Mouse (Mus musculus) hindbrain, embryonic 11.5 days (tissue): ENCODE measurements at regions not wholly inside any gene's neighbourhood (a gene's known extent, or its start where the extent isn't known, plus 50 kb on each side); places are given as distances from the start of the nearest gene placed in this dataset.

ENCODE experiments used
- ATAC-seq: fragments of 200-750 bp; cut with Nextera tagmentation; 2 replicates; pipeline ENCODE4 v1.8.0; 2017; ENCODE audit warnings: mild to moderate bottlenecking, moderate TSS enrichment, moderate library complexity; ENCODE audit not compliant: low FRiP score
- DNase-seq: peaks from one replicate; pipeline ENCODE4 v3.0.0-alpha.2; 2015; ENCODE audit warnings: low spot score
- H3K27ac ChIP-seq: fragments of 300-500 bp; sonication (generic); 2 replicates; pipeline ENCODE4 v1.5.1; 2014; ENCODE audit warnings: mild to moderate bottlenecking, low read depth, low read length
- H3K27me3 ChIP-seq: fragments of 300-500 bp; sonication (generic); 2 replicates; pipeline ENCODE4 v1.6.1; 2014; ENCODE audit warnings: mild to moderate bottlenecking, low read length, moderate library complexity, mixed read lengths; ENCODE audit not compliant: control insufficient read depth, insufficient read depth
- H3K36me3 ChIP-seq: fragments of 300-500 bp; sonication (generic); 2 replicates; pipeline ENCODE4 v1.6.1; 2014; ENCODE audit warnings: mild to moderate bottlenecking, low read length, moderate library complexity, mixed read lengths; ENCODE audit not compliant: control insufficient read depth, insufficient read depth
- H3K4me1 ChIP-seq: fragments of 300-500 bp; sonication (generic); replicated peaks from 2 replicates; pipeline ENCODE4 v1.6.1; 2014; ENCODE audit warnings: low read length, mixed read lengths; ENCODE audit not compliant: control insufficient read depth, insufficient read depth
- H3K4me2 ChIP-seq: fragments of 300-500 bp; sonication (generic); replicated peaks from 2 replicates; pipeline ENCODE4 v1.6.1; 2014; ENCODE audit warnings: mild to moderate bottlenecking, low read depth, low read length
- H3K4me3 ChIP-seq: fragments of 300-500 bp; sonication (generic); 2 replicates; pipeline ENCODE4 v1.5.1; 2014; ENCODE audit warnings: low read depth, low read length
- H3K9ac ChIP-seq: fragments of 300-500 bp; sonication (generic); 2 replicates; pipeline ENCODE4 v1.6.1; 2014; ENCODE audit warnings: low read depth, low read length
- H3K9me3 ChIP-seq: fragments of 300-500 bp; sonication (generic); 2 replicates; pipeline ENCODE4 v1.6.1; 2016; ENCODE audit warnings: low read length; ENCODE audit not compliant: control insufficient read depth
- WGBS: fragments of 180-500 bp; shearing (Covaris S2); extraction: QIAGEN DNeasy Blood & Tissue Kit; methylation state at CpG from one replicate; pipeline ENCODE4 v1.1.7; 2014; 5-methylcytosine and 5-hydroxymethylcytosine counted together

GRCm38 (mm10) chr13:44651259-44652238, 77.7 kb upstream of the Jarid2 start:
- no peaks in the 10 kb centered on the region for H3K9me3 ChIP-seq
- ATAC-seq, result no peak
- DNase-seq, result peak; percentile 31
- H3K4me3 ChIP-seq, result no peak overlapping the region
- H3K27me3 ChIP-seq, result no peaks in the 10 kb centered on the region; the same call in 1 of the 2 replicates
- WGBS, result 9% methylated on average over 22 of the region's 22 CpGs
- 0 out of 2 replicates have a peak, but pooled peaks cover 5% of the 10 kb centered on the region for H3K4me1 ChIP-seq
- H3K36me3 ChIP-seq, result no peaks in the 10 kb centered on the region
- H3K27ac ChIP-seq, result no peak overlapping the region
- H3K4me2 ChIP-seq, result no peak overlapping the region
- no peak overlapping the region for H3K9ac ChIP-seq

DNA sequence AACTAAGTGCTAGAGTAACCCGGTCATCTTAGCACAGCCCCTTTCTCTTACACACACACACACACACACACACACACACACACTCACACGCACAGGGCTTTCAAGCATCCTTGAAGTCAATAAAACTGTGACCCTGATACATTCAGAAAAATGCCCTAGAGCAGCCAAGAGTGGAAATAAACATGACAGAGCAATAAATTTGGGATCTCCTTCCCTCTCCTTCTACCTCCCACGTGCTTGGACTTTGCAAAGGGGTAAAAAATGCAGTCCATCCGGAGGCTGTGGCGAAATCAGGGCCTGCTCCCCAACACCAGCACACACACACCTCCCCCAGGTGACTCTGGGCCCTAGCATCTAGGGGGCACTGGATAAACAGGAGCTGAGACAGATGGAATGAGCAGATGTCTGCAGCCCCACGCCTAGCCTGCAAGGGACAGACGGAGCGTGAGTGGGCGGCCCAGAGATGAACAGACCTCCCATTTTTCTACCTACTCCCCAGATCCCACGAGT, 71.3 kb upstream of the Jarid2 start:
- no peaks in the 10 kb centered on the region for H3K9me3 ChIP-seq
- no peaks in the 10 kb centered on the region for H3K27me3 ChIP-seq
- ATAC-seq (no peak), DNase-seq (no peak)
- no peak overlapping the region for H3K4me2 ChIP-seq
- WGBS, result 61% methylated on average over 10 of the region's 10 CpGs
- H3K36me3 ChIP-seq, result no peaks in the 10 kb centered on the region
- H3K4me3 ChIP-seq, result no peak overlapping the region
- H3K9ac ChIP-seq, result no peak overlapping the region
- H3K4me1 ChIP-seq, result no peaks in the 10 kb centered on the region
- no peak overlapping the region for H3K27ac ChIP-seq

DNA sequence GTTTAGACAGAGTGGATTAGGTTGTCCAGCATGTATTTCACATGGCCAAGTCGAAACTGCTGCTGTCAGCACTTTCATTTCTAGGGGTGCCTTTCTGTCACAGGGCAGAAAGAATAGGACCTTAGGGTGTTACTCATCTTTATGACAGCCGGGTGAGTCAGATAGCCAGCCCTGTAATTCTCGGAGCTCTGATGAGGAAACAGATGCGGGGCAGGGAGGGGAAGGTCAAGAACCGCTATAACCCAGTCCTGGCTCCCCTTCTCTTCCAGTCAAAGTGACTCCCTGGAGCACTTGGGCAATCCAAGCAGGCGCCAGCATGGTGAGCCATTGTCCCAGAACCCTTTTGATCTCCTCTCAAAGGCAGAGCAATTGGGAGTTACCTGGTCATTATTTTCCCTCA, 69.4 kb upstream of the Jarid2 start:
- H3K27ac ChIP-seq, result no peak overlapping the region
- no peak for ATAC-seq
- 59% methylated on average over 6 of the region's 6 CpGs for WGBS
- no peaks in the 10 kb centered on the region for H3K27me3 ChIP-seq
- DNase-seq, result no peak
- no peaks in the 10 kb centered on the region for H3K9me3 ChIP-seq
- no peaks in the 10 kb centered on the region for H3K4me1 ChIP-seq
- no peak overlapping the region for H3K4me3 ChIP-seq
- H3K36me3 ChIP-seq, result no peaks in the 10 kb centered on the region
- no peak overlapping the region for H3K4me2 ChIP-seq
- H3K9ac ChIP-seq, result no peak overlapping the region

GRCm38 (mm10) chr13:44663062-44663461, 66.2 kb upstream of the Jarid2 start:
- ATAC-seq, result no peak

DNA sequence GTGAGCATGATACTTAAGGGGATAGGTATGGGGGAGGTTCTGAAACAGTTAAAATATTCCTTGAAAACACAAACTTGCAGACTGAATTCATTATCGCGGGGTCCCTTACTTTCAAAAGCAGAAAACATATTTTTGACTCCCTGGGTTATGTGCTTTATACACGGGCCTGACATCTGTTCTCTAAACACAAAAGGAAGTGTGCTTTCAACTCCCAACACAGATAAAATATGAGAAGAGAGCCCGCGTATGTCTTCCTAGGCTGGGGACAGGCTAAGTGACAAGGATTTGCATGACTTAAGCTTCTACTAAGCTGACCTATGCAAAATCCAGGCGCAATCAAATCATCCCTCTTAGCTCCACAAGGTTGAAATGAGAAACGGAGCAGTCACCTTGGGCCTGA, 65.5 kb upstream of the Jarid2 start:
- Histone ChIP-seq H3K9ac (no peak overlapping the region), H3K27ac (no peak overlapping the region), H3K4me1 (no peaks in the 10 kb centered on the region), H3K4me3 (no peak overlapping the region), H3K27me3 (no peaks in the 10 kb centered on the region), H3K4me2 (no peak overlapping the region), H3K36me3 (no peaks in the 10 kb centered on the region), H3K9me3 (no peaks in the 10 kb centered on the region)
- ATAC-seq, result no peak
- WGBS, result 66% methylated on average over 7 of the region's 7 CpGs
- DNase-seq, result no peak

More at GRCm38 (mm10) chr13:44663062-44663461, 66.2 kb upstream of the Jarid2 start:
- H3K9ac ChIP-seq, result no peak overlapping the region
- H3K4me3 ChIP-seq, result no peak overlapping the region
- H3K4me1 ChIP-seq, result no peaks in the 10 kb centered on the region
- no peaks in the 10 kb centered on the region for H3K27me3 ChIP-seq
- WGBS, result 89% methylated on average over 11 of the region's 11 CpGs
- H3K4me2 ChIP-seq, result no peak overlapping the region
- no peak for DNase-seq
- H3K9me3 ChIP-seq, result no peaks in the 10 kb centered on the region
- H3K27ac ChIP-seq, result no peak overlapping the region
- no peaks in the 10 kb centered on the region for H3K36me3 ChIP-seq

- ATAC-seq (no peak), DNase-seq (no peak)
- H3K4me3 ChIP-seq, result no peak overlapping the region
- no peaks in the 10 kb centered on the region for H3K9me3 ChIP-seq
- no peak overlapping the region for H3K9ac ChIP-seq
- no peaks in the 10 kb centered on the region for H3K4me1 ChIP-seq
- no peak overlapping the region for H3K4me2 ChIP-seq
- H3K27ac ChIP-seq, result no peak overlapping the region
- H3K36me3 ChIP-seq, result no peaks in the 10 kb centered on the region
- 50% methylated on average over 6 of the region's 6 CpGs for WGBS
- H3K27me3 ChIP-seq, result 0 out of 2 replicates have a peak, but pooled peaks cover 4% of the 10 kb centered on the region
These were observed 59.5 kb upstream of the Jarid2 start for GRCm38 (mm10) chr13:44669761-44670160.

DNA sequence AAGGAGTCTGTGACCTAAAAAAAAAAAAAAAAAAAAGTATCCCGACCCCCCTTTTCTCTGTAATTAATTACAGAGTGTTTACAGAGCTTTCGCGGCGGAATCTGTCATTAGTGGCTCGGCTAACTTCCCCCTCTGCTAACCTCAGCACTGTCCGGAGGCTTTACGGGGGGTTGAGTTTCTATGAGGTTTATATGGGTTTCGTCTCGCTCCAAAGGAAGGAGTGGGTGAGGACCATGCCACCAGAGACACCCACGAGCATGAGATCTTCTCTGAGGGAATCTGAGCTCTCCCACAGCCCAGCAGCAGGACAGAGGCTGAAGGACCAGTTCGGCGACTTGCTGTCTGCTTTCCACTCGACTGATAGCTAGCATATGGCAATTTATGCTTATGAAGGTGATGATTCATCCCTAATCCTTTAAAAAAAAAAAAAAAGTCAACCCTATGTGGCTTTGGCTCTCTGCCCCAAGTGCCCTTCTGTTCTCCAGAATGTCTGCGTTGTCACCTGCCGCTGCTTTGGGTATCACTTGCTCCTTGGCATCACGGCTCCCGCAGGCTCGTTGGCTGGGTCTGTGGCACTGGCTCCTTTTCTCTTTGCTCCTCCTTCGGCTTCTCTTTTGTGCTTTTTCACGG, 55.8 kb upstream of the Jarid2 start:
- Histone ChIP-seq H3K4me1 (no peaks in the 10 kb centered on the region), H3K27me3 (0 out of 2 replicates have a peak, but pooled peaks cover 6% of the 10 kb centered on the region), H3K9ac (no peak overlapping the region), H3K36me3 (no peaks in the 10 kb centered on the region), H3K4me2 (no peak overlapping the region), H3K4me3 (no peak overlapping the region), H3K9me3 (no peaks in the 10 kb centered on the region), H3K27ac (no peak overlapping the region)
- DNase-seq, result no peak
- ATAC-seq, result no peak
- WGBS, result 31% methylated on average over 20 of the region's 20 CpGs

DNA sequence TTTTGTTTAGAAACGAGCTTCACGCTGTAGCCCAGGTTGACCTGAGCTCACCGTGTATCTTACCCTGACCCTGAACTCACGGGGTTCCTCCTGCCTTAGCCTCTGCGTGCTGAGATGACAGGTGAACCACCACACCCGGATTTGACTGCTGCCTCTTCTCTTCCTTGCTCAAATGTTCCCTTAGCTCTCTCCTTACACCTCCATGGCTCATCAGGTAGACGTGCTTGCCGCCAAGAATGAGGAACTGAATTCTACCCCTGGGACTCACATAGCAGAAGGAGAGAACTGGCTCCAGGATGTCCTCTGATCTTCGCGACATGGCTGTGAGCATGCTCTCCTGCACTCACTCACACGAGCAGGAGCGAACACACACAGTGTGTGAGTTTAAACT, 55.3 kb upstream of the Jarid2 start:
- H3K27ac ChIP-seq, result no peak overlapping the region
- DNase-seq (no peak), ATAC-seq (no peak)
- H3K4me3 ChIP-seq, result no peak overlapping the region
- H3K9me3 ChIP-seq, result no peaks in the 10 kb centered on the region
- H3K27me3 ChIP-seq, result 0 out of 2 replicates have a peak, but pooled peaks cover 6% of the 10 kb centered on the region
- no peak overlapping the region for H3K9ac ChIP-seq
- no peaks in the 10 kb centered on the region for H3K36me3 ChIP-seq
- 31% methylated on average over 12 of the region's 12 CpGs for whole genome bisulfite sequencing
- no peaks in the 10 kb centered on the region for H3K4me1 ChIP-seq
- no peak overlapping the region for H3K4me2 ChIP-seq
